Mouse (Mus musculus): ENCODE results near the gene Cnnm4. TPM values are rescaled to one million over a fixed set of nuclear protein-coding genes. Genes with fewer than 3 reads are reported as not detected.

Cnnm4 gene
- polyA plus RNA-seq (2015; fragmentation: Nextera tagmentation; extraction: Ambion mirVana), result 4.1 and 6.3 TPM in 2 replicates

DNA sequence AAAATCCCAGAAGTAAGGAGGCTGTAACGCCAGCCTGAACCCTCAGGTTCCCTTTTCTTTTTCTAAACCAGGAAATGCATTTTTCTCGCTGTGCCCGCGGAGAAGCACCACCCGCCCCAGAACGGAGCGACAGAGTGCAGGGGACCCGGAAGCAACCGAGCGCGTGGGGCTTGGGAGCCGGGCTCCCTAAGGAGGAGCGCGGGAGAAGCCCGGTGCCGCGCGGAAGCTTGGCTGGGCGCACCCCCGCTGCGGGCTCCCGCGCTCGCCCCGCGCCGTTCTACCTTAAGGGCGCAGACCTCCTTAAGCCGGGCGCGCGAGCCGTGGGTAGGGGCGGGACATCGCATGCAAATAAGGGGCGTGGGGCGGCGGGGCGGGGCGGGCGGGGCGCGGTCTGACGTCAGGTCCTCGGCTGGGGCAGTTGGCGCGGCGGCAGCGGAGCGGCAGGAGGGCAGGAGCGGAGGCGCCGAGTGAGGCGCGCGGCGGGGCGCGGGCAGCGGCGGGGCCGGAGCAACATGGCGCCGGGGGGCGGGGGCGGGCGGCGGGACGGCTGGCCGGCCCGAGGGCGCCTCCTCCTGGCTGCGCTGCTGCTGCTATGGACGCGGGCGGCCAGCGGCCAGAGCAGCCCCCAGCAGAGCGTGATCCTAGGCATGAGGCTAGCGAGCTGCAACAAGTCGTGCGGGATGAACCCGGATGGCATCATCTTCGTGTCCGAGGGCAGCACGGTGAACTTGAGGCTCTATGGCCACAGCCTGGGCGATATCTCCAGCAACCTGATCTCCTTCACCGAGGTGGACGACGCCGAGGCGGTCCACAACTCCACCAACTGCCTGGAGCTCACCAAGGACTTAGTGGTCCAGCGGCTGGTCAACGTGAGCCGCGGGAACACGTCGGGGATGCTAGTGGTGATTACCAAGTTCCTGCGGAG, at the start of gene Cnnm4:
TSS of gene Cnnm4 (plus strand) at position 440 of the 925 bp plus-strand sequence.

DNA sequence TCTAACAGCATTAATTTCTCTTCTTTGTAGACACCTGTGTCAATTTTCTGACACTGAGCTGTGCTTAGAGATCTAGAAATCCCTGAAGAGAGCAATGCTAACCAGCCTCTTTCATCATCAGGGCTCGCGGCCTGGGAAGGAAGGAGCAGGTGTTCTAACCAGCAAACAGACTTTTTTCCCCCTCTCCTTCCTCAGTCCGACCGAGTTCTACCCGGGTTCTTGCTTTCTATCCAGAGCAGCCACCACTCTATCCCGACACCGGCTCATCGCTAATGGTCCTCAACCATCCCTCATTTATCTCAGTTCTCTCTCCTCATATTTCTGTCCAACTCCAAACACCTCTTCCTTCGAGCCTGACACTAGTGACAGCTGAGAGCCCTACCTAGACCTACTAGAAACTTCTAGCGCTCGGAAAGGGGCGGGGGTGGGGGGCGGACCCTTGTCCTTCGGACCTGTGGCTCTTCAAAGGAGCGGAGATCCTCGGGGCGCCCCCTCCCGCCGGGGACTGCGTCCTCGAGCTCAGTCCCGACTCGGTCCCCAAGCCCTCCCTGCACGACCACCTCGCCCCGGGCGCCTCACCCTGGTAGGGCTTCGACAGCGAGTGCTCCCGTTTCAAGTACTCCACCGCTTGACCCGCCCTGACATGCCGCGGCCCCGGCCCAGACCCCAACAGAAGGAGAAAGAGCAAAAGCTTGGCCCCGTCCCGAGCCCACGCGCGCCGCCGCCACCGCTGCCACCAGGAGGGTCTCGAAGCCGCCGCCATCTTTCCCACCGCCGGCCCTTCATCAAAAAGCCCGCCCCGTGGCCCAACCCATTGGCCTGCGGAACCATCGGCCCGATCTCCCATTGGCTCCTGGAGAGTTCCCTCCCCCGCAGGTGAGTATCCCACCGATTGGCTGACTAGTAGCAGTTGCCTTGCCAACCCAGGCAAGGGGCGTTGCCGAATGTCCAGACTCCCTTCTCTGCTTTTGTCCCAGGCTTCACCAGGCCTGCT, 26.7 kb upstream of the Cnnm4 start, which contains the start of gene Lman2l:
TSS of gene Lman2l (minus strand) at position 801 of the 994 bp plus-strand sequence.

DNA sequence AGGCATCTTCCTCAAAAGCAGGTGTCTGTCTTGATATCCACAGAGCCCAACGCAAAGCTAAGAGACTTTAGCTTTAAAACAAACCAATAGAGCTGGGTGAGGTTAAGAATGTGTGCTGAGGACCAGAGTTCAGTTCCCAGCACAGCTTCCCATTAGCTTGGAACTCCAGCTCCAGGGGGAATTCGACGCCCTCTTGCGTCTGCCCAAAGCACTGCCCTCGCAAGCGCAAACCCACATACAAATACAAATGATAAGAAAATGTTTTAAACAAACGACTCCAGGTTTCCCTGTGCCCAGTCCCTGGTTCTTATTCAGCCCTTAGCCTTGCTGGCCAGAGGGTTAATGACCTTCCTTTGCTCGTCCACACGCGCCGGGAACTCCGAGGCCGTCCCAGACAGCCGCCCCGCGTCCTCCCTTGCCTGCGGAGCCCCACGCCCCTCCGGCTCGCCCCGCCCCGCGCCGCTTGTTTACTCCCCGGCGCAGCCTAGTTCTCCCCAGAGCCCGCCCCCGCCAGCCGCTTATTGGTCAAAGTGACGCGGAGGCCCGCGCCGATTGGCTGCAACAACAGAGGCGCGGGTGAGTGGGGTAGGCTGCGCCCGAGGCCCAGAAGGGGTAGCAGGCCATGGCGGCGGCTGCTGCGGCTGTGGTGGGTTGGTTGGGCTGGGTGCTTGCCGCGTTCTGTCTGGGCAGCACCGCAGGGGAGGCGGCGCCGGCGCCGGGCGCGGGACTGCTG, 40.0 kb downstream of the Cnnm4 start, which contains the start of gene Cnnm3:
TSS of gene Cnnm3 (plus strand) at position 579 of the 733 bp plus-strand sequence.

DNA sequence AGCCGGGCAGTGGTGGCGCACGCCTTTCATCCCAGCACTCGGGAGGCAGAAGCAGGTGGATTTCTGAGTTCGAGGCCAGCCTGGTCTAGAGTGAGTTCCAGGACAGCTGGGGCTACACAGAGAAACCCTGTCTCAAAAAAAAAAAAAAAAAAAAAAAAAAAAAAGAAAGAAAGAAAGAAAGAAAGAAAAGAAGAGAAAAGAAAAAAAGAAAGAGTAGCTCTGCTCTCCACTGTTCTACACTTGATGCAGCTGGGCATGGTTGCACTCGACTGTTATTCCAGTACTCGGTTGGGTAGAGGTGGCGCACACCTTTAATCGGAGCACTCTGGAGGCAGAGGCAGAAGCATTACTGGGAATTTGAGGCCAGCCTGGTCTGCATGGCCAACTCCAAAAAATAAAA, 65.4 kb downstream of the Cnnm4 start, which contains the start of gene Ankrd23:
TSS of gene Ankrd23 (minus strand) at position 101 of the 400 bp plus-strand sequence.

DNA sequence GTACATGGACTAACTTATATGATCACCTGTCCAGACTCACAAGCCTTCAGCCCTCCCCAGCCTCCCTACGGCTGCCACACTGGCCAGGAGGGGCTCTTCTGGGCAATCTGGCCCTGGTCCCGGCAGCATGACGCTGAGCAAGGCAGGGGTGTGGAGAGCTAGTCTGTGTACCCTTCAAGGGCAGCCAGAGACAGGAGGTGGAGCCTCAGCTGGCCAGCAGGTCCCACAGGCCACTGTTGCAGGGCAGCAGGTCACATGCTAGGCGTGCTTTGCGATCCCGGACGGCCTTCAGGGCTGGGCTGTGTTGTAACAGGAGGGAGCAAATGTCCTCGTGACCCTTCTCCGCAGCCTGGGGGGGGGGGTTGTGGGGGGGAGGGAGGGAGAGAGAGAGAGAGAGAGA, 67.8 kb downstream of the Cnnm4 start, which contains the start of gene Gm42417:
TSS of gene Gm42417 (minus strand) at position 244 of the 400 bp plus-strand sequence.

DNA sequence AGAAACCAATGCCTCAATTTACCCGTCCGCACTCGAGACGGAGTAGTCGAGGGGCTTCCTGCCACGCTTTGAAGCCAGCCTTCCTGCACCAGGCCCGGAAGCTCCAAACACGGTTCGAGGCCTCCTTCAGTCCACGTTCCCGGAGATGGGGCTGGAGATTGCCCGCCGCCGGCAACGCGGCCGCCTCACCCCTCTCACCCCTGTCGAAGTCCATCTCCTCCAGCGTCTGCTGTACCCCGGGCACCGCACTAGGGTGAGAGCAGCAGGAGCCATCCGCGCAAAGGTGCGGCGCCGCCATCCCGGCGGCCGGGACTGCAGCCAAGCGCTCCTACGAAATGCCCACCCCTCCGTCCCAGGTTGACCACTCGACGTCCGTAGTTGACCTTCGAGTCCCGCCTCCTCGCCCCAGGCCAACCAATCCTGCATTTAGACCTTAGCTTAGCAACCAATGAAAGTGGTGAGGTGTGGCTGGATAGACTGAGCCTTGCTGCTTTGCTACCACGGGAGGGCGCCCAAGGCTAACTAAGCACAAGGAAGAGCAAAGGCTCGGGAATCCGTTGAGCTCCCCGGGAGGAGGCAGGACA, 75.6 kb downstream of the Cnnm4 start, which contains the start of gene Ankrd39:
TSS of gene Ankrd39 (minus strand) at position 558 of the 584 bp plus-strand sequence.

Small RNA genes within 50 kb of the gene (microRNA-seq; reads per million reads assigned to microRNA genes)
- gene Gm47280 (ENCODE audit: borderline replicate concordance, insufficient number of aligned reads), result not detected

Other genes starting within 250 kb of the Cnnm4 start
- gene Uggt1, start 226.9 kb upstream of the Cnnm4 start, polyA plus RNA-seq (2015; fragmentation: Nextera tagmentation; extraction: Ambion mirVana), result 20.9 and 30.3 TPM in 2 replicates
- 3.2 and 4.5 TPM in 2 replicates for gene Neurl3, start 196.9 kb upstream of the Cnnm4 start, polyA plus RNA-seq (2015; fragmentation: Nextera tagmentation; extraction: Ambion mirVana)
- gene Arid5a, start 163.9 kb upstream of the Cnnm4 start, polyA plus RNA-seq (2015; fragmentation: Nextera tagmentation; extraction: Ambion mirVana), result 3.6 and 5.7 TPM in 2 replicates
- 24.2 and 34.4 TPM in 2 replicates for gene Kansl3, start 102.4 kb upstream of the Cnnm4 start, polyA plus RNA-seq (2015; fragmentation: Nextera tagmentation; extraction: Ambion mirVana)
- gene Fer1l5, start 99.3 kb upstream of the Cnnm4 start, polyA plus RNA-seq (2015; fragmentation: Nextera tagmentation; extraction: Ambion mirVana), result 0.39 and 0.51 TPM in 2 replicates
- 23.1 and 36.0 TPM in 2 replicates for gene Lman2l, start 26.3 kb upstream of the Cnnm4 start, polyA plus RNA-seq (2015; fragmentation: Nextera tagmentation; extraction: Ambion mirVana)
- 3.9 and 4.6 TPM in 2 replicates for gene Cnnm3, start 40.2 kb downstream of the Cnnm4 start, polyA plus RNA-seq (2015; fragmentation: Nextera tagmentation; extraction: Ambion mirVana)
- 5.6 and 17.0 TPM in 2 replicates for gene Ankrd23, start 65.3 kb downstream of the Cnnm4 start, polyA plus RNA-seq (2015; fragmentation: Nextera tagmentation; extraction: Ambion mirVana)
- gene Gm42417, start 67.8 kb downstream of the Cnnm4 start, polyA plus RNA-seq (2015; fragmentation: Nextera tagmentation; extraction: Ambion mirVana), result 0.20 and 0.50 TPM in 2 replicates
- 22.3 and 26.6 TPM in 2 replicates for gene Ankrd39, start 75.8 kb downstream of the Cnnm4 start, polyA plus RNA-seq (2015; fragmentation: Nextera tagmentation; extraction: Ambion mirVana)
- 8.9 and 11.4 TPM in 2 replicates for gene Sema4c, start 86.7 kb downstream of the Cnnm4 start, polyA plus RNA-seq (2015; fragmentation: Nextera tagmentation; extraction: Ambion mirVana)
- gene Fam178b, start 211.6 kb downstream of the Cnnm4 start, polyA plus RNA-seq (2015; fragmentation: Nextera tagmentation; extraction: Ambion mirVana), result 0.99 and 1.3 TPM in 2 replicates
- 622 and 782 TPM in 2 replicates for gene Cox5b, start 219.8 kb downstream of the Cnnm4 start, polyA plus RNA-seq (2015; fragmentation: Nextera tagmentation; extraction: Ambion mirVana)
- gene 4933424G06Rik, start 238.5 kb downstream of the Cnnm4 start, polyA plus RNA-seq (2015; fragmentation: Nextera tagmentation; extraction: Ambion mirVana), result 0.23 and 0.77 TPM in 2 replicates
- gene Actr1b, start 242.8 kb downstream of the Cnnm4 start, polyA plus RNA-seq (2015; fragmentation: Nextera tagmentation; extraction: Ambion mirVana), result 70.4 and 83.2 TPM in 2 replicates

Measured in adrenal gland, postnatal 0 days (tissue).